Mouse (Mus musculus) gastrocnemius, postnatal 25 days (tissue): ENCODE measurements around the gene Ttc7. TPM values are rescaled to one million over a fixed set of nuclear protein-coding genes. Genes with fewer than 3 reads are reported as not detected.
A peak's percentile ranks its signal among the peaks of the same experiment; 100 is the strongest.

Experiments used
- DNase-seq: peaks from one replicate; pipeline ENCODE4 v3.0.0; 2022
- total RNA-seq, 2 experiments: library from RNA; stranded (reverse); gene quantifications; 1 replicate in 1 of 2; 2 replicates in 1 of 2; pipeline ENCODE4 v1.2.3; 2021

Ttc7 gene
- total RNA-seq, 2 experiments from 2014 or later = 7.1 to 8.4 TPM

DNA sequence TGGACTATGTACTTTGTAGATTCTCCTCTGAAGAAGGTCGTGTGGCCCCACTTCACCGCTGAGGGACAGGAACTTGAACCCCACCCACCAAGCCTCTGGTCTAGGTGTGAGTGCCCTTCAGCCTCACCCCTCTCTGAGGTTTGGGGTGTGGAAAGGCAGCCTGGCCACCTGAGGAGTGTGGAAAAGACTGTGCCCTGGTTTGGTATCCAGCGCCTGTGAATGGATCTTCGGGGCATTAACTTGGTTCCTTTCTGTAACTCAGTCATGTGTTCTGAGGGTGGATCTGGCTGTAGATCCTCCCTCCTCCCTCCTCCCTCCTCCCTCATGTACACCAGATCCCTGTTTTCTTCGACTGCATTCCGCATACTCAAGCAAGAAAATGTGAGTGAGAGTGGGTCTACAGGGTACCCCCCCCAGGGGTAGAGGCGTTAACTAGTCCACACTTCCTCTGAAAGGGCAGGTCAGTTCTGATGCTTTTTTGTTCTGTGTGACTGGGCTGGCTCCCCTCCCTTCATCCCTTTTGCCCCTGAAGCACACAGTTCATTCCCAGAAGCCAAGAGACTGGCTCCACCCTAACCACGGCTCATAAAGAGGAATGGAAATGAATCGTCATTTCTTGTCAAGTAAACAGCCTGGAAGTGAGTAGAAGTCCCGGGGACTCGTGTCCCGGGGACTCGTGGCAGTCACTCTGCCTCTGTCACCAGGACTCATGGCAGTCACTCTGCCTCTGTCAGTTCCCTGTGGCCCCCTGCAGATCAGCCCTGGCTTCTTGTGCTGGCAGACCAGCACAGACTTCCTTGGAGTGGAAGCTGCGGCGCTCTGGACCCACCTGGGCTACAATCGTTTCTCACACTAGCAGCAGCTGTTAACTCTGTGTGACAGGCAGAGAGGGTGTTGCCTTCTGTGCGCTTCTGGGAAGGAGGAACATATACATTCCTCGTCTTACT is 30.5 kb downstream of the Ttc7 start:
- DNase-seq = no peak

DNA sequence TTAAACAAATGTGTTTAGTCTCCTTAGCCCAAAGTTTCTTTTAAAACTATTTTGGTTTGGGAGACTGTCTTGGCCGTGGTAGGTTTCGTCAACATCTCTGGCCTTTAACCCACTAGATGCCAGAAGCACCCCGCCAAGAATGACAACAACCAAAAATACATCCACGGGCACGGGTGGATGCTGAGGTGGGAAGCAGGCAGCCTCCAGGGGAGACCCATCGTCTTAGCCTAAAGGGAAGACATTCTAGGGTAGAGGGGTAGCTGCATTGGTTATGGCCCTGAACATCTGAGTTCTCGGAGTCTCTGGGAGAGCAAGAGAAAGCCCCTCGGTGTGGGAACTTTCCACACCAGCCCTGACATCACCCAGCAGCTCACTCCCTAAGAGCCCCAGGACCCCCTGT is 31.4 kb downstream of the Ttc7 start:
- DNase-seq = no peak

DNA sequence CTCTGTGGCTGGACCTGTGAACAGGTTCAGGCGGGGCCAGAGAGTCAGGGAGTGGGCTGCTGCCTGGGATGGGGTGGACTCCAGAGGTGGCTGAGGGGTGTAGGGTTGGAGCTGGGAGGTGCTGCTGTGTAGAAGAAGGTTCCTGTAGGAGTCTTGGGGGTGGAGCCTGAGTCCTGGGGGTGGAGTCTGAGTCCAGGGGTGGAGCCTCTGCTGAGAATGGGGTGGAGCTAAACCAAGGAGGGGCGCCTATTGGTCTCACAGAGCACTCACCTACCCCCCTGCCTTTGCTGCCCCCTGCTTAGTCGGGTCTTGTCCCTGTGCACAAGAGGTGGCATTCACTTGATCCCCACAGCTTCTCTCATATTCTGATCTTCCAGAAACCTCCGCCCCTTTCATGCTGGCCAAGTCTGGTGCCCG is 31.9 kb downstream of the Ttc7 start:
- no peak for DNase-seq

DNA sequence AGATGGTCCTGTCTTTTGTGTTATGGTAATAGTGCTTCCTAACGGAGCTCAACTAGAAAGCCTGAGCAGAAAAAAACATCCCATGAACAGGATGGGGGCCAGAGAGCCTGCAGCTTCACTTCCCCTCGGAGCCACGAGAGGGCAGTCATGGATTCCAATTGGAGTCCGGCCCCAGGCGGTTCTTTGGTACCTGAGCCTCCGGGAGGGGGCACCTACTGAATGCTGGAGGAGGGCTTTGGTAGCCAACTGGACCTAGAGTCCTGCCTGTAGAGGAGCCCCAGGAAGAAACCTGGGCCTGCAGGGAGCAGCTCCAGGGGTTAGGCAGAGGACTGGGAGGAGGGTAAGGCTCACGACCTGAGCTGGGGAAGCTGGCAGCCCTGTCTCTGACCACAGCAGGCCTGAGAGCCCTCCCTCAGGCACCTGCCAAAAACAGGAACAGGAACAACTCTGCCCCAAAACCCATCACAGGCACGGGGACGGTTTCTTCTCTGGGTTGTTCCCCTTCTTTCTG is 32.4 kb downstream of the Ttc7 start:
- DNase-seq = peak; percentile 89

DNA sequence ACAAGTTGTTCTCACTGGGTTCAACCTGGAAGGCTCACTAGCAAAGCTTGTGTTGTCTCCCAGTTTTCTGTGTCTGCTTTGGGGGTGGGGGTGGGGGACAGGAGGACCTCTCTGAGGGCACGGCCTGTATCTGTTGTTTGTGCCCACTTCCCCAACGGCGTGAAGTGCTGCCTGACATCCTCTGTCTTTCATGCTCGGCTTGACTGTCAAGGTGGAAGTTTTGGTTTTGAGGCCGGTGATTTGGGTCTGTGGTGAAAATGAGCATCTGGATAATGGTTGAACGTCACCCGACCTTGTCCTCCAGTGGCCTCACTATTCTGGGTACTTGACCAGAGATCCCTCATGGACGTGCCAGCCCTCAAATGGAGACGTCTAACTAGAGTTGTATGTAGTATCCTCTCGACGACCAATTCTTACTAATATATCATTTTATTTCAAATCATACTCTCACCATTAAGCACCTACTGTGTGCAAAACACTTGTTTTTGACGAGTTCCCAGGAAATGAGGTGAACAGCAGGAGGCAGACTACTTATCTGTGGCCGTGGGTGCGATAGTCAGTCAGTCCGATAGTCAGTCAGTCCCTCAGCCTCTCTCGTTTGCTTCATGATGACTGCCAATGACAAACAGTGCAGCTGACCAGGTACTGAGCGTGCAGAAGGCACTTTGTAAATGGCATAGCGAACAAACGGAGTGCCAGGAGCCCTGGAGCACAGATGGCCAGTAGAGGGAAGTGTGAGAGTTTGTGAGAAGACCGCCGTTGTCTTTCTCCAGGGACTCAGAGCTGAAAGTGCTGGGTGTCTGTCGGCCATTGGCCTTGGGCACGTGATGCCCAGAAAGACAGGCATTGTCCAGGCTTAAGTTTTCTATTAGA is 33.4 kb downstream of the Ttc7 start:
- DNase-seq = no peak

DNA sequence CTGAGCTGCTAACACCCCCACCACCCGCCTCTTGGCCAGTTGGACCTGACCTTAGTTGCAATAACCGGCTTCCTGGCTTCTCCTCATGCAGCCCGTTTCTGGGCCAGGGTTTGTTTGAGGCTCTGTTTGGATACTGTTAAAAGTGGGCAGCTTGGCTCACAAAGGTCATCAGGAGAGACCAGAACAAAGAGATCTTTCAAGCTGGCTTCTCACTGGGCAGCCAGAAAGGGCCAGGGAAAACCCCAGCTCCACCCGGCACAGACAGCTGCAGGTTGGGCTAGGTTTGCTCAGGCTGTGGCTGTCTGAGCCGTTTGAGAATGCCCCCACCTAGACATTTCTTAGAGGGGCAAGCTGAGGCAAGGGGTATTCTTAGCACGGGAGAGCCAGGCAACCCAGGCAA is 34.6 kb downstream of the Ttc7 start:
- no peak for DNase-seq

DNA sequence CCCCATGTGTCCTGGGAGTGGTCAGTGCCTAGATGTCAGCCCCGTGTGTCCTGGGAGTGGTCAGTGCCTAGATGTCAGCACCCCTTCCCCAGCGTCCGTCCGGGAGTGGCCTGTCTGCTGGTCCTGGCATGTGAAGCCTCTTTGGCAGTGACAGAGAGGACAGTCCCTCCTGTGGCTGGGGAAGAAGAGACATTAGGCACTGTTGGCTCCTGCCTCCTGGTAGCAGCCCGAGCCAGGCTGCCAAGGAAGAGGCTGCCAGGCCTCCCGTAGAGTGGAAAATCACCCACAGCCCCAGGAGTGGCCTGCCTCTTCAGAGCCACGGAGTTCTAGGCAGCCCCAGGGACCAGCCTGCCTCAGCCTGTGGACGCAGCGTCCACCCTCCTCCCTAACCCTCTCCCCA is 35.3 kb downstream of the Ttc7 start:
- DNase-seq = peak; percentile 75

DNA sequence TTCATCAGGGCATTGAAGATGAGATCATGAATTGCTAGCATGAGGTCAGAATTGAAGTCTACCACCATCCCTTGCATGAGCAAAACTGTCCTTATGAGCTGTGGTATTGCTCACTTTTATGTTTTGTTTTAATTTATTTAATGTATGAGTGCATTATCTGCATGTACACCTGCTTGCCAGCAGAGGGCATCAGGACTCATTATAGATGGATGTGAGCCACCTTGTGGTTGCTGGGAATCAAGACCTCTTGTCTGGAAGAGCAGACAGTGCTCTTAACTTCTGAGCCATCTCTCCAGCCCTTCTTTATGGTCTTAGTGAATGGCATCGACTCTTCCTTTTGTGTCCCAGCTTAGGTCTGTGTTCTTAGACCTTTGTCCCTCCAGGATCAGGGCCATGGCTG is 39.0 kb downstream of the Ttc7 start:
- DNase-seq = no peak

DNA sequence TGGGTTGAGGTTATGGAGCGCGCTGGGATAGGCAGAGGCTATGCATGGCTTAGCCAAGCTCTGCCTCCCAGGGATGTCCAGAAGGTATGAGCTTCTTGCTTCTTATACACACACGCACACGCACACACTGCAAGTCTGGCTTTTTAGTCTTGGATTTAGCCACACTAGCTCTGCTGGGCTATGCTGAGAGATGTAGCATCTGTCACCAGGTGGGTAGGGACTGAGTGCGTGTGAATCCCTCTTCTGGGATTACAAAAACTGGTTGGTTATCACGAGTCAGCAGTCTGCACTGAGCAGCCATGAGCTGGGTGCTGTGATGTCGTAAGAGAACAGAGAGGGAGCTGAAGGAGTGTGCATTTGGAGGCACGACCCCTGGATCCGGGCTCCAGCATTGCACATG is 40.5 kb downstream of the Ttc7 start:
- DNase-seq = no peak

DNA sequence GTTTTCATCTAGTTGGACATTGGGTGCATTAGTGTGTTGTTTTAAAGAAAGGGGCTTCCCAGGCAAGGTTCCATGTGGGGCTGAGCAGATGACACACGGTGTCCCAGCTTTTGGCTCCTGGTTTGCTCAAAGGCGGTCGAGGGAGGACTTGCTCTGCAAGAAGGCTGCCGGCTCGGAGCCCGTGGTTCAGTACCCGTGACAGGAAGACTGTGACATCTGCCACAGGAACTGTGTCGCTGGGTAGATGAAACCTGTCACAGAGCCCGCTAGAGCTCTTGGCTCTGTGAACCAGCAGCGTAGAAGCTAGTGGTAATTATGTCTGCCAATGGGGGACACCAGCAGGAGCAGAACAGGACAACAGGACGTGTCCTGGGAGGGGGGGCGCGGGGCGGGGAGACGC is 42.8 kb downstream of the Ttc7 start:
- no peak for DNase-seq

DNA sequence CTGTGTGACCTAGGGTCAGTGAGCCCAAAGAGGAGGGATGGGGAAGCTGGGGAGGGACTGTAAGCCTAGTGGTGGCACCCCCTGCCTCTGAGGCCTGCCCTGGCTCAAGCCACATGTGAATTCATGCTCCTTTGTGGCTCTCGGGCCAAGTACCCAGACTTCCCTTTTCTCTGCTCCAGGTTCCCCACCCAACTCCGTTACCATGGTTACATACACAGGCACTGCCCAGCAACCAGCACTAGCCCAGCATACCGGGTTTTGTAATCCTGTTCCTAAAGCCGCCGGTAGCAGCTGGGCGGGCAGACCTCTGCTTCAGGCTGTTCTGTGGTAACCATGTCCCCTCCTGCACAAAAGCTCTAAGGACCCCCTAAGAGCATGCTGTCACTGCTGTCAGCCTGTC is 44.3 kb downstream of the Ttc7 start:
- no peak for DNase-seq

DNA sequence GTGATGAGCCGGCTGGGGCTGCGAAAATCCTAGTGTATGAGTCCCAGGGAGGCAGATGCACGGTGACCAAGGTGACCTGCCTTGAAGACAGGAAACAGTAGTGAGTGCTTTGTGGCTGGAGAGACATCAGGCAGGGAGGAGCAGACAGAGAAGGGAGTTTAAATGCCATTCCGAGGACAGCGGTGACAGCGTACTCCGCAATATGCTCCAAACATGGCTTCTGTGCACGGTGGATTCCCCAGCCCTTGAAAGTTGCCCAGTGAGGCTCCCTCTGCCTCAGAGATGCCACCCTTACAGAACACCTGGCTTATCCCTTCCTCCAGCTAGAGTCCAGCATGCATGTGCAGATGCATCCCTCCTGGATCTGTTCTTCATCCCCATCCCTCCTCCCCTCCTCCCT is 45.0 kb downstream of the Ttc7 start:
- DNase-seq = no peak

DNA sequence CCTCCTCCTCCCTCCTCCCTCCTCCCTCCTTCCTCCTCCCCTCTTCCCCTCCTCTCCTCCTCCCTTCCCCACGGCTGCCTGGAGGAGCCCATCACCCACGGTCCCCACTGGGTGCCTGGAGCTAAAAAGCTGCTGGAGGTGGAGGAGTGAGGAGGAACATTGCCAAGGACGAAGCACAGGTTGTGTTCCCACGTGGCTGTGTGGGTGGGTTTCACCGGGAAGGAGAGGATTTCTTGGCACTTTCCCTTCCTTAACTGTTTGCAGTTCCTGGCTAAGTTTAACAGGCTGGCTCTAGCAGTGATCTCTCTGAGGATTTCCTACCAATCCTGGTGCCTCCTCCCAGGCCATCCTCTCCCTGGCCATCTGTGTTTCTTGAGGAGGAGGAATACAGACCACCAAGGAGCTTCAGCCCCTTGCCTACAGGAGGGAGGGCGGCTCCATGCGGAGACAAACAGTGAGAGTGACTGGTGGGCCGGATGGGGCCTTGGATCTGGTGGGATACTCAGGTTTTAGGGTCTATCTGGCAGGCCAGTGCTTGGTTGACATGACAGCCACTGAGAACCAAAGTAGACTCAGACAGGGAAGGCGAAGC is 45.6 kb downstream of the Ttc7 start:
- peak; percentile 6 for DNase-seq

DNA sequence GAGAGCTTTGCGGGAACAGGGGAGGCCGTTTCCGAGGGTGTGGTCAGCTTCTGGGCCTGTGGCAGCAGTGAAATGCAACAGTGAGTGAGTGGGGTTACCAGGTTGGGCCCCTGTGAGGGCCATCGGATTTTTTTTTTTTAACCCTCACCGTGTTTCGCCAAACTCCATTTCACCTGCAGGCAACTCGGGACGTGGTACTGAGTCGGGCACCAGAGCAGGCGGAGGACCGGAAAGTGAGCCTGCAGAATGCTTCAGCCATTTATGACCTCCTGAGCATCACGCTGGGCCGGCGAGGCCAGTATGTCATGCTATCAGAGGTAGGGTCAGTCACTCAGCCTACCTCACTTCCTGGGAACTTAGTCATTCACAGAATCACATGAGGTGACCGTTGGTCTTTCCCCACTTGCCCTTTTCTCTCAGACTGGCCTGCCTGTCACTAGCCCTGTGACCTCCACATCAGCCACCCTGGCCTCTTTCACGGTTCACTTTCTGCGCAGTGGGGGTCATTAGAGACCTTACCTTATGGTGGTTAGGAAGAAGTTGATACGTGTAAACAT is 46.5 kb downstream of the Ttc7 start:
- DNase-seq = peak; percentile 6

DNA sequence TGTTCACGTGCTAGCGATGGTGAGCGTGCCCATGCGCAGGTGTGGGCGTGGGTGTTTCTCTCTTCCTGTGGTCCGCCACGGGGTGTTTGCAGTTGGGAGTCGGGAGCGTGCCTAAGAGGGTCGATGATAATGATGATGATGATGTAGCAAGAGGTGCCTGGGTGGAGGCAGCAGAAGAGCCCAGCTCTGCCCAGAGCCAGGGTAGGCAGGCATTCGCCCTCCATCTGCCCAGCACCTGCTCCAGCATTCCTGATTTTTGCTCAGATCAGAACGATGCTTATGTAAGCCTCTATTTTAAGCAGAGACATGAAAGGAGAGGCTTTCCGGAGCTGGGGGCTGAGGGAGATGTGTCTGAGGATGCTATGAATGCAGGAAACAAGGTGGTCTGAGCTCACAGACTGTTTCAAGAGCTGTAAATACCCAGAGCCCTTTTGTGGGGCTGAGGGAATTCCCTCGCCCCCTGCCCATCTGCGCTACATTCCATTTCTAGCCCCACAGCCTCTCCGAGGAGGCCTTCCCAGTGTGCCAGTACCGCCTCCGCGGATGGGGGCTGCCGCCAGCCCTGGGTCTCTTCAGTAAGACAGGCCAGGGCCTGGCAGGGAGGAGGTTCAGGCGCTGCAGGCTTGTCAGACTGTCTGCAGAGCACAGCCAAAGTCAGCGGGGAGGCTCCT is 47.7 kb downstream of the Ttc7 start:
- no peak for DNase-seq

DNA sequence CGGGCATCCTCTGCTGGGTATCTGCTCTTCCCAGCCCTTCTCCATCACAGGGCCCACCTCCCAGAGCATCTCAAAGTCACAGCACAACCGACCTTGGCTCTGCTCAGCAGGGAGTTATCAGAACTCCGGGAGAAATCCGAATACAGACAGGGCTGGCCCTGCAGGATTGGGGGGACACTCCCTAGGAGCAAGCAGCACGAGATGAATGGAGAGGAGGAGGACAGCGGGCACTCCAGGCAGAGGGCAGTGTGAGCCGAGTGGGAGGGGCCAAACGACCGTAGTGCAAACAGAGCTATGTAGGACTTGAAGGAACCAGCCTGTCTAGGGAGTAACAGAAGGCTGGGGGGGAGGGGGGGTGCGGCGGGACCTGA is 48.2 kb downstream of the Ttc7 start:
- DNase-seq = peak; percentile 54

DNA sequence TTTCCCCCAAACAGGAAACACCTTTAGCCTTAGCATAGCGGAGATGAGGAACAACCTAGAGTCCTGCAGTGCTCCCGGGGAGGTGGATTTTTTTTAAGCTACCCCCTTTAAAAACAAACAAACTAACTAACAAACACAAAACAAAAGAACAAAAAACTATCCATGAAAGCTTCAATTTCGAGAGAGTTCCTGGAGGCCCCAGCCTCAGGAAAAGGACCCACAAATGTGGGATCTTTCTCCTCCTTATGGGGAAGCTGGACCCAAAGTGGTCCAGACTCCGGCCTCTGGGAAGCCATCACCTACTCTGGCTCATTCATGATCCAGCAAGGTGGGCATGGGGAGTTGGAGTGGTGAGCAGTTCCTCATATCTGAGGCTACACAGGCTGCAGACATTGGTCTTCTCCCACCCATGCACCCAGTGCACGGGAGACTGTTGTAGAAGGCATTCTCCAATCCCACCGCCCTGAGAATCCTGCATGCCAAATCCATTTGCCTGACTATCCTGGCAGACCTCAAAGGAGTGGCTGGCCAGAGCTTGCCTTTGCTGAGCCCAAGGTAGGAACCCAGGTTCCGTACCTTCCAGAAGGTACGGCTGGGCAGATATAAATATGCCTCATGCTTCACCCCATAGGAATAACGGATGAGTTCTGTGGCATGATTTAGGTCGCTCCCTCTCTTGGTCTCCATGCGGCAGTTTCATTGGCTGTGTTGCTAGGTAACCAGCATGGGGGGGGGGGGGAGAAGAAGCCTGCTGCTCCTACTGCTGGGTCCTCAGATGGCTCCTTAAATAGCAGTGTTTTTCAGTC is 48.9 kb downstream of the Ttc7 start:
- no peak for DNase-seq

DNA sequence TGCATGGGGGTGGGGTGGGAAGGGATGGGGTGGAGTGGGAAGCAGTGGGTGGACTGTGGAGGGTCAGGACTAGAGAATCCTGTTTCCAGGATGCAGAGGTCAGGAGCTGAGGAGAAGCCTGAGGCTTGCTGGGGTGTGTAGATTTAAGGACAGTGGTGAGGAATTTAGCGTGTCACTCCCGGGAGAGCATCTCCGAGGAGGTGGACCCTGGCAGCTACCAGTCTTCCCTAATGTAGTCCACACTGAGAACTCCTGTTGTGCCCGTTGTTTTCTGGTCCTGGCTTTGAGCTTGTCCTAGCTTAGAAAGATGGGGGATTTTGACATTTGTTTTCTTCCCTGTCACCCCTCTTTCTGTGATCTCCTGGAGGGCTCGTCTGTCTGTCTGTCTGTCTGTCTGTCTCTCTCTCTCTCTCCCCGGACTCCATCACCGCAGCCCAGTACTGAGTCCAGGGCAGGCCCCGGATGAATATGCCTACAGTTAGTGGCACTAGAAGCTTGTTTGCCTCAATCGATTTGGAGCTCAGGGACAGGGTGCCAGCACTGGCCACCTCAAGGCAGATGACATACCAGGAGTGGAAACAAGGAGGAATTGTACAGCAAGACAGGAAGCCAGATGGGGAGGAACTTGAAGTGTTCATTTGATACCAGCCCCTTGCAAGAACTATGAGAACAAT is 49.6 kb downstream of the Ttc7 start:
- no peak for DNase-seq

DNA sequence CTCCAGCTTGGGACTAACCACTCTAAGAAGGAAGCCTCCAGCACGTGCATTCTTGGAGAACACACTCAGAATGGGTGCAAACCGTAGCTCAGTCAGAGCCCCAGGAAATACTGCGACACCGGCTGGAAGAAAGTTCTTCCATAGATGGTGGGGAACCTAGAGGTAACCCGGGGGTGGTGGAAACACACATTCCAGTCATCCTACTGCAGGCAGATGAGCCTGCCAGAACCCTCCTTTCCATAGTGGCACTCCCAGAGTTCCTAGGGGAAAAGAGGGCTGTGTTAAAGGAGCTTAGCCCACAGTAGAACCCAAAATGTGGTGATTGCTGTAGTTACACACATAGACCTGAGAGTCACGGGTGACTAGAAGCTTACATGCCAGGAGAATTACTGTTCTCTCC is 50.2 kb downstream of the Ttc7 start:
- DNase-seq = no peak

DNA sequence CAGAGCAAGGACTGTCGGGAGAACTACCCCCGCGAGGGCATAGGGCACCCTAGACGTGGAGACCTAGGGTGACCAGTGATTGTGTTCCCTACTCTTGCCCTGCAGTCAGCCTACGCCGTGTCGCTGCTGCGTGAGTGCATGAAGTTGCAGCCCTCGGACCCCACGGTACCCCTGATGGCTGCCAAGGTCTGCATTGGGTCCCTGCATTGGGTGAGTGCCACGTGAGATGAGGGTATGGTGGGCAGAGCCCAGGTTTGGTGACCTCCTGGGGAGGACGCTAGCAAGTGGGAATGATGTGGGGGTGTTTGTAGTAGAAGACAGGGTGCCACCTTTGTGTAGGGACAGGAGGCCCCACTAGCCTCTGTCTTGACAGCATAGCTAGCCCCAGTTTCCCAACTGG is 51.5 kb downstream of the Ttc7 start:
- no peak for DNase-seq
